Mouse (Mus musculus) neural tube, embryonic 14.5 days (tissue): Measurements from ENCODE around the gene Ccr4. TPM values are rescaled to one million over a fixed set of nuclear protein-coding genes. Genes with fewer than 3 reads are reported as not detected.

Experiments
- ATAC-seq: fragments of 200-750 bp; cut with Nextera tagmentation; 2 replicates; pipeline ENCODE4 v1.8.0; 2017; ENCODE audit warnings: low read depth, mild to moderate bottlenecking, moderate TSS enrichment, moderate library complexity
- H3K27ac ChIP-seq: fragments of 300-500 bp; sonication (generic); 2 replicates; pipeline ENCODE4 v1.5.1; 2014; ENCODE audit warnings: low read depth, mild to moderate bottlenecking, control low read depth, low read length, moderate library complexity, mixed read lengths
- H3K27me3 ChIP-seq: fragments of 300-500 bp; sonication (generic); 2 replicates; pipeline ENCODE4 v1.6.1; 2014; ENCODE audit warnings: low read length; ENCODE audit not compliant: control insufficient read depth, insufficient read depth
- H3K36me3 ChIP-seq: fragments of 300-500 bp; sonication (generic); 2 replicates; pipeline ENCODE4 v1.6.1; 2014; ENCODE audit warnings: low read length, mixed read lengths; ENCODE audit not compliant: control insufficient read depth, insufficient read depth
- H3K4me1 ChIP-seq: fragments of 300-500 bp; sonication (generic); 2 replicates; pipeline ENCODE4 v1.6.1; 2014; ENCODE audit warnings: low read length; ENCODE audit not compliant: control insufficient read depth, insufficient read depth
- H3K4me2 ChIP-seq: fragments of 300-500 bp; sonication (generic); 2 replicates; pipeline ENCODE4 v1.6.1; 2014; ENCODE audit warnings: mild to moderate bottlenecking, low read depth, low read length, control low read depth
- H3K4me3 ChIP-seq: fragments of 300-500 bp; sonication (generic); 2 replicates; pipeline ENCODE4 v1.5.1; 2014; ENCODE audit warnings: low read depth, low read length, control low read depth, mixed read lengths
- H3K9ac ChIP-seq: fragments of 300-500 bp; sonication (generic); replicated peaks from 2 replicates; pipeline ENCODE4 v1.6.1; 2014; ENCODE audit warnings: low read depth, mild to moderate bottlenecking, control low read depth, low read length, mixed read lengths
- H3K9me3 ChIP-seq: fragments of 300-500 bp; sonication (generic); 2 replicates; pipeline ENCODE4 v1.6.1; 2016; ENCODE audit warnings: low read length; ENCODE audit not compliant: control insufficient read depth
- WGBS: fragments of 180-500 bp; shearing (Covaris S2); extraction: QIAGEN DNeasy Blood & Tissue Kit; methylation state at CpG from one replicate; pipeline ENCODE4 v1.1.7; 2014; 5-methylcytosine and 5-hydroxymethylcytosine counted together
- polyA plus RNA-seq: library from polyadenylated mRNA; unstranded; fragments of >200 nt; fragmentation: Nextera tagmentation; extraction: Ambion mirVana; gene quantifications from 2 replicates; pipeline ENCODE4 v1.2.1, GENCODE M21; 2014

Gene Ccr4
- polyA plus RNA-seq, 1 experiment from 2014 or later = not detected

DNA sequence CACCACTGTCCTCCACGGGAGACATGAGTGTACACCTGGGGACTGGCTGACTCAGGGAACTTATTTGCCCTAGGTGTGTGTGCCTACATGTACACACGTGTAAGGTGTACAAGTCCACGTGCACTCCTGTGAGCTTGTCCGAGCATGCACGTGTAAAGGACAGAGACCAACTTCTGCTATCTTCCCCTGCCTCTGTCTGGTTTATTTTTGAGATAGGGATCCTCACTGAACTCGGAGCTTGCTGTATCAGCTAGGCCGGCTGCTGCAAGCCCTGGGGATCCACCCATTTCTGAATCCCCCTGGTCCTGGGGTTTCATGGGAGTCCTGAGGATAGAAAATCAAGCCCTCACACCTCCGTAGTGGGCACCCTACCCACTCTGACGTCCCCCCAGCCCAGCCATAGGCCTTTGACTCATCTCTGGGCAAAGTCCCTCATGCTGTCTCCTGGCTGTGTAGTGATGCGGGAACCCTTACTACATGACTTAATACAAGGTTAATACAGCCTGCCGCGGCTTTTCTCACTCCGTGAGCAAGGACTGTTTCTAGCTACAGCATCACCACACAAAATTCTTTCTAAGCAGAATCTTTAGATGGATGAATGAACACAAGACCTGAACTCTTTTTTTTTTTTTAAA lies 55.5 kb downstream of the Ccr4 start:
- WGBS = 92% methylated on average over 13 of the region's 13 CpGs
- H3K9ac ChIP-seq = no peak overlapping the region
- H3K4me3 ChIP-seq = no peak overlapping the region
- no peak for ATAC-seq
- no peaks in the 10 kb centered on the region for H3K27me3 ChIP-seq
- H3K4me1 ChIP-seq = no peaks in the 10 kb centered on the region
- no peak overlapping the region for H3K4me2 ChIP-seq
- no peaks in the 10 kb centered on the region for H3K9me3 ChIP-seq
- H3K27ac ChIP-seq = no peak overlapping the region
- no peaks in the 10 kb centered on the region for H3K36me3 ChIP-seq

GRCm38 (mm10) chr9:114448700-114449099 lies 56.0 kb downstream of the Ccr4 start:
- WGBS = 75% methylated on average over 5 of the region's 5 CpGs

DNA sequence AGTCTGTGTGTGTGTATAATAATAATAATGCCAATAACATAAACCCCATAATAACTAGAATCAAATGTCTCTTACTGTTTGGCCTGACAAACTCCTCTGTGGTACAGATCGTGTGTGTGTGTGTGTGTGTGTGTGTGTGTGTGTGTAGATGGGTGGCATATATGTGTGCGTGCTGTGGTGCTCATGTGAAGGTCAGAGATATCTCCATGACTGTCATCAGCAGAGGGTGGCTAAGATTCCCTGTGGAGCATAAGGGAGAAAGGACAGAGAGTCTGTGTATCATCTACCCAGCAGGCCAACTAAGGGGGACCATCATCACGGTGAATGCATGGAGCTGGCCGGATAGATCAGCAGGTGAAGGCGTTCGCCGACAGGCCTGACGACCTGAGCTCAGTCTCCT lies 57.8 kb downstream of the Ccr4 start:
- H3K36me3 ChIP-seq = no peaks in the 10 kb centered on the region
- no peaks in the 10 kb centered on the region for H3K9me3 ChIP-seq
- no peak overlapping the region for H3K9ac ChIP-seq
- ATAC-seq = no peak
- H3K4me3 ChIP-seq = no peak overlapping the region
- no peaks in the 10 kb centered on the region for H3K27me3 ChIP-seq
- H3K4me1 ChIP-seq = no peaks in the 10 kb centered on the region
- H3K27ac ChIP-seq = no peak overlapping the region
- 95% methylated on average over 8 of the region's 8 CpGs for WGBS
- H3K4me2 ChIP-seq = no peak overlapping the region

More at GRCm38 (mm10) chr9:114448700-114449099, 56.0 kb downstream of the Ccr4 start:
- no peaks in the 10 kb centered on the region for H3K9me3 ChIP-seq
- H3K4me3 ChIP-seq = no peak overlapping the region
- no peak overlapping the region for H3K4me2 ChIP-seq
- no peaks in the 10 kb centered on the region for H3K27me3 ChIP-seq
- no peak overlapping the region for H3K9ac ChIP-seq
- H3K27ac ChIP-seq = no peak overlapping the region
- no peaks in the 10 kb centered on the region for H3K4me1 ChIP-seq
- ATAC-seq = no peak
- H3K36me3 ChIP-seq = no peaks in the 10 kb centered on the region

GRCm38 (mm10) chr9:114443351-114443750 lies 61.4 kb downstream of the Ccr4 start:
- 93% methylated on average over 8 of the region's 8 CpGs for WGBS
- ATAC-seq = no peak

DNA sequence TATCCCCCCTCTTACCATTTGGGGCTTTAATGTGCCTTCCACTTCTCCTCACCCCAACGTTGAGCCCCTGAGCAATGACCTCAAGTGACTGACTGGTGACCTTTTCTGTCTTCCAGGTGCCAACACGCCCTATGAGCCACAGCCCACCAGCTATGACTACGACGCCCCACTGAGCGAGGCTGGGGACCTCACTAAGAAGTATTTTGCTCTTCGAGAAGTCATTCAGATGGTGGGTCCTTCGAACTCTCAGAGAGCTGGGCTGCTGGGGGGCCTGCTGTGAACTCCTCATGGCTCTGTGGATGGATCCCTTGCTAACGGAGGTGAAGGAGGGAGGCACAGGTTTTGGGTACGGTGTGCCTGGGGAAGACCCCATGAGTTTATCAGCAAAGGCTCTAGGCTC lies 61.8 kb downstream of the Ccr4 start:
- H3K4me2 ChIP-seq = no peak overlapping the region
- no peaks in the 10 kb centered on the region for H3K4me1 ChIP-seq
- ATAC-seq = no peak
- H3K27ac ChIP-seq = no peak overlapping the region
- 89% methylated on average over 9 of the region's 9 CpGs for WGBS
- no peaks in the 10 kb centered on the region for H3K36me3 ChIP-seq
- no peak overlapping the region for H3K9ac ChIP-seq
- no peaks in the 10 kb centered on the region for H3K9me3 ChIP-seq
- H3K4me3 ChIP-seq = no peak overlapping the region
- no peaks in the 10 kb centered on the region for H3K27me3 ChIP-seq

More at GRCm38 (mm10) chr9:114443351-114443750, 61.4 kb downstream of the Ccr4 start:
- Histone ChIP-seq H3K4me1 (no peaks in the 10 kb centered on the region), H3K9ac (no peak overlapping the region), H3K9me3 (no peaks in the 10 kb centered on the region), H3K36me3 (no peaks in the 10 kb centered on the region), H3K27ac (no peak overlapping the region), H3K4me3 (no peak overlapping the region), H3K4me2 (no peak overlapping the region), H3K27me3 (no peaks in the 10 kb centered on the region)

GRCm38 (mm10) chr9:114442225-114442624 lies 62.5 kb downstream of the Ccr4 start:
- Histone ChIP-seq H3K4me1 (no peaks in the 10 kb centered on the region), H3K9ac (no peak overlapping the region), H3K4me3 (no peak overlapping the region), H3K27me3 (no peaks in the 10 kb centered on the region), H3K36me3 (no peaks in the 10 kb centered on the region), H3K27ac (no peak overlapping the region), H3K4me2 (no peak overlapping the region), H3K9me3 (no peaks in the 10 kb centered on the region)
- no peak for ATAC-seq
- 94% methylated on average over 9 of the region's 9 CpGs for WGBS

- H3K27ac ChIP-seq = no peak overlapping the region
- ATAC-seq = no peak
- H3K4me2 ChIP-seq = no peak overlapping the region
- no peaks in the 10 kb centered on the region for H3K4me1 ChIP-seq
- no peaks in the 10 kb centered on the region for H3K27me3 ChIP-seq
- H3K9ac ChIP-seq = no peak overlapping the region
- WGBS = 87% methylated on average over 10 of the region's 10 CpGs
- H3K36me3 ChIP-seq = no peaks in the 10 kb centered on the region
- no peaks in the 10 kb centered on the region for H3K9me3 ChIP-seq
- no peak overlapping the region for H3K4me3 ChIP-seq
These were observed 64.2 kb downstream of the Ccr4 start for GRCm38 (mm10) chr9:114440548-114440947.

Other genes with a start within 250 kb of the Ccr4 start
- not detected in 2 replicates for gene Bcl2a1c, start 174.8 kb downstream of the Ccr4 start, polyA plus RNA-seq
- gene Crtap, start 114.2 kb downstream of the Ccr4 start, polyA plus RNA-seq = 14.4 and 33.9 TPM in 2 replicates
- 31.2 and 33.1 TPM in 2 replicates for gene Glb1, start 103.8 kb downstream of the Ccr4 start, polyA plus RNA-seq
- 2.8 and 4.9 TPM in 2 replicates for gene Tmppe, start 103.8 kb downstream of the Ccr4 start, polyA plus RNA-seq
- not detected in 2 replicates for gene C130032M10Rik, start 10.8 kb upstream of the Ccr4 start, polyA plus RNA-seq
- 0.28 and 0.32 TPM in 2 replicates for gene Trim71, start 59.5 kb upstream of the Ccr4 start, polyA plus RNA-seq
- 54.6 and 56.7 TPM in 2 replicates for gene Cnot10, start 135.3 kb upstream of the Ccr4 start, polyA plus RNA-seq
- gene Dync1li1, start 183.9 kb upstream of the Ccr4 start, polyA plus RNA-seq = 131 and 141 TPM in 2 replicates
- 15.0 and 22.9 TPM in 2 replicates for gene Cmtm6, start 226.2 kb upstream of the Ccr4 start, polyA plus RNA-seq